Mouse (Mus musculus) neural tube, embryonic 12.5 days (tissue): ENCODE results near the gene Rab4a. TPM values are rescaled to one million over a fixed set of nuclear protein-coding genes. Genes with fewer than 3 reads are reported as not detected.
"Not testable (repeated sequence)": the region's sequence is repeated elsewhere in the genome, so short reads cannot be mapped to it uniquely, and the experiment has no call there.

Experiments
- ATAC-seq: fragments of 200-750 bp; cut with Nextera tagmentation; 2 replicates; pipeline ENCODE4 v1.8.0; 2017; ENCODE audit warnings: low read depth, mild to moderate bottlenecking, moderate TSS enrichment, moderate library complexity; ENCODE audit not compliant: low FRiP score
- H3K27ac ChIP-seq: fragments of 300-500 bp; sonication (generic); 2 replicates; pipeline ENCODE4 v1.5.1; 2016
- H3K27me3 ChIP-seq: fragments of 300-500 bp; sonication (generic); replicated peaks from 2 replicates; pipeline ENCODE4 v1.6.1; 2016; ENCODE audit warnings: mild to moderate bottlenecking
- H3K36me3 ChIP-seq: fragments of 300-500 bp; sonication (generic); 2 replicates; pipeline ENCODE4 v1.6.1; 2016; ENCODE audit warnings: mild to moderate bottlenecking
- H3K4me1 ChIP-seq: fragments of 300-500 bp; sonication (generic); 2 replicates; pipeline ENCODE4 v1.6.1; 2016
- H3K4me2 ChIP-seq: fragments of 300-500 bp; sonication (generic); replicated peaks from 2 replicates; pipeline ENCODE4 v1.6.1; 2016; ENCODE audit warnings: mild to moderate bottlenecking
- H3K4me3 ChIP-seq: fragments of 300-500 bp; sonication (generic); 2 replicates; pipeline ENCODE4 v1.5.1; 2016
- H3K9ac ChIP-seq: fragments of 300-500 bp; sonication (generic); 2 replicates; pipeline ENCODE4 v1.6.1; 2016; ENCODE audit warnings: mild to moderate bottlenecking
- H3K9me3 ChIP-seq: fragments of 300-500 bp; sonication (generic); 2 replicates; pipeline ENCODE4 v1.6.1; 2016; ENCODE audit warnings: mild to moderate bottlenecking
- WGBS: fragments of 180-500 bp; shearing (Covaris S2); methylation state at CpG from one replicate; pipeline ENCODE4 v1.1.7; 2016; 5-methylcytosine and 5-hydroxymethylcytosine counted together
- polyA plus RNA-seq: library from polyadenylated mRNA; unstranded; fragments of >200 nt; fragmentation: Nextera tagmentation; extraction: Ambion mirVana; gene quantifications from 2 replicates; pipeline ENCODE4 v1.2.1, GENCODE M21; 2016

Rab4a gene
- polyA plus RNA-seq, 1 experiment from 2014 or later = 73.0 TPM

DNA sequence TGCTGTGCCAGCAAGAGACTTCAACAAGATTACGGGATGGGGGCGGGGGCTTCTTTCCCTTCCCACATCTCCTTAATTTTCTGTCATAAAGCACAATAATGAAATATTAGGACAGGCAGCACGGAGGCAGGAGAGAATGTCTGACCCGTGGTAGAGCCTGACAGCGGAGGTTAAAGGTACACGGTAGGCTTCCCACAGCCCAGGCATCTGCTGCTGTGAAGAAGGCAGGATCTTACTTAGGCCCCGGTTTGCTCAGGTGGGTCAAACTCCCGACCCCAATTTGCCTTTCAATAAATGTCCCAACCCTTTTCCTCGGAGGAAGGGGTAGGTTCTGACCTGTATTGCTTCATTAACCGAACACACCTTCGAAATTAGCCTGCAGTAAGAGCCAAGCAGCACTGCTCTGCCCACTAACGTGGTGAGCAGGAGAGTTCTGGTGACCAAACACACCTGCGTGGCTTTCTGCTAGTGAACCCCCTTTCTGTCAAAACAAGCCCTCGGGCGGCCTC is 522 bp upstream of the Rab4a start:
- Histone ChIP-seq H3K4me3 (peak overlapping the region; percentile 76), H3K4me2 (peak overlapping the region; percentile 79), H3K4me1 (peaks cover 23% of the 10 kb centered on the region), H3K36me3 (no peaks in the 10 kb centered on the region; the same call in 1 of the 2 replicates), H3K27me3 (no peaks in the 10 kb centered on the region), H3K9ac (peak overlapping the region; percentile 75), H3K27ac (no peak overlapping the region; the same call in 1 of the 2 replicates), H3K9me3 (peaks cover 3% of the 10 kb centered on the region; the same call in 1 of the 2 replicates)
- WGBS = 16% methylated on average over 15 of the region's 15 CpGs
- peak; percentile 38; the same call in 1 of the 2 replicates for ATAC-seq

DNA sequence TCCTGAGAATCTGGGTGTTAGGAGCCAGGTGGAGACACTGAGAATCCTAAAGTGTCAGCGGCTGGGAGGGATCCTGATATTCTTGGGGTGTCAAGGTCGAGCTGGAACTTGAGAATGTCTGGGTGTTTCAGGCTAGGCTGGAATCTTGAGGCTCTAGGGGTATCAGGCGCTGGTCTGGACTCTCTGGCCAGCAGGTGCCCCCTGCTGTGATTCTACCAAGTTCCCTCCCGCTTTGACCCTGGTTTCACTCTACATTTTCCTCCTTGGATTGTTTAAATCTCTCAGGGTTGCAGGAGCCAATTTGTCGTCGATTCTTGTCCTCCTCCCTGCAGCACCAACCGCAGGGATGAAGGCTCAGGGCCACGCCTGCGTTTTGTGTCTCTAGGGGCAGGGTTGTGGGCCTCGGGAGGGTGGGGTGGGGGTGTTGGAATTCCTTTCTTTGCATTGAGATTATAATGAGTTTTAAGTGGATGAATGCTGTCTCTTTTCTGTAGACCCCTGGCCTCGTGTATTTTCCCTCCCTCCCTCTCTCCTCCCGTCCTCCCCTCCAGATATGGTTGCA is 670 bp downstream of the Rab4a start:
- Histone ChIP-seq H3K27me3 (no peaks in the 10 kb centered on the region), H3K9me3 (no peaks in the 10 kb centered on the region), H3K4me1 (peaks cover 23% of the 10 kb centered on the region), H3K4me2 (peak overlapping the region; percentile 79), H3K9ac (peak overlapping the region; percentile 75), H3K27ac (peak overlapping the region; percentile 43; the same call in 1 of the 2 replicates), H3K36me3 (no peaks in the 10 kb centered on the region; the same call in 1 of the 2 replicates), H3K4me3 (peak overlapping the region; percentile 76)
- under 1% methylated on average over 12 of the region's 12 CpGs for WGBS
- ATAC-seq = no peak; the same call in 1 of the 2 replicates

DNA sequence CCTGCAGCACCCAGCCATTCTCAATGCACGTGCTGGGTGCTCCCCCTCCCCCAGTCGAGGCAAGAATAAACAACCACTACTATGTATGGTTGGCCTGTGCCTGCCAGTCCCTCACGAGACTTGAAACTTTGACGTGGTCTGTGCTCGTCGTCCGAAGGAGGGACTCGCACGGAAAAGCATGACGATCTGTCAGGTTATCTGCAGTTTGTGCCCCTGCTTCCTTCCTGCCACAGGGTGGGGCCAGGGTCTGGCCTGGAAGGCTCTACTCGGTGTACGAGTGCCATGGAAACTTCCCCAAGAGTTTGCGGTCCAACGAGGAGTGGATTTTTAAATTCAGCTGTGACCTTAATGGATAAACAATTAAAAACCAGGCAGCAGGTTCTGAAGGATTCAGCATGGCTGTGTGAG is 1.2 kb downstream of the Rab4a start:
- Histone ChIP-seq H3K36me3 (no peaks in the 10 kb centered on the region; the same call in 1 of the 2 replicates), H3K9ac (peak overlapping the region; percentile 75), H3K4me2 (peak overlapping the region; percentile 79), H3K27me3 (no peaks in the 10 kb centered on the region), H3K4me1 (peaks cover 23% of the 10 kb centered on the region), H3K9me3 (no peaks in the 10 kb centered on the region), H3K27ac (no peak overlapping the region), H3K4me3 (peak overlapping the region; percentile 76)
- ATAC-seq = peak; percentile 15; the same call in 1 of the 2 replicates
- WGBS = 12% methylated on average over 14 of the region's 14 CpGs

DNA sequence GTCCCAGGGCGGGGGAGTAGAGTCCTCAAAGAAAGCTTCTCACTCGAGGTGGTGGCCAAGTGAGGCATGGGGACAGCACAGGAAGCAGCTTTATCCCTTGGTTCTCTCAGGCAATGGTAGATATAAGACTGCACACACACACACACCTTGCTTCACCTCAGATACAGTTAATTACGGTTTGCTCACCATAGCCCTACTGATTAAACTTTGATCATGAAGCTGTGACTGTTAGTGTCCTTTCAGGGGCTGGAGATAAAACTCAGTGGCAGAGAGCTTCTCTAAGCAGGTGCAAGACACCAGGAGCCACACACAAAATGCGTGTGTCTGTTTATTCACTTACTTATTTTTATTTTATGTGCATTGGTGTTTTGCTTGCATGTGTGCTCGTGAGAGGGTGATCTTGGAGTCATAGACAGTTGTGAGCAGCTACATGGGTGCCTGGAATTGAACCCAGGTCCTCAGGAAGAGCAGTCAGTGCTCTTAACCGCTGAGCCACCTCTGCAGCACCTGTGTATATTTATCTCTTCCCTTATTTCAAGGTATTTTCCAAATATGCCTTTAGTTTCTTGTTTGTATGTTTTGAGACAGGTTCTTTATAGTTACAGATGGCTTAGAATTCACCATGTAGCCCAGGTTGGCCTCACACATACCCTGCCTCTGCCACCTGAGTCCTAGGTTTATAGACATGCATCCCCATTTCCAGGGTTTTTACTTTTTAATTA is 2.2 kb downstream of the Rab4a start:
- peak overlapping the region; percentile 75; the same call in 1 of the 2 replicates for H3K9ac ChIP-seq

DNA sequence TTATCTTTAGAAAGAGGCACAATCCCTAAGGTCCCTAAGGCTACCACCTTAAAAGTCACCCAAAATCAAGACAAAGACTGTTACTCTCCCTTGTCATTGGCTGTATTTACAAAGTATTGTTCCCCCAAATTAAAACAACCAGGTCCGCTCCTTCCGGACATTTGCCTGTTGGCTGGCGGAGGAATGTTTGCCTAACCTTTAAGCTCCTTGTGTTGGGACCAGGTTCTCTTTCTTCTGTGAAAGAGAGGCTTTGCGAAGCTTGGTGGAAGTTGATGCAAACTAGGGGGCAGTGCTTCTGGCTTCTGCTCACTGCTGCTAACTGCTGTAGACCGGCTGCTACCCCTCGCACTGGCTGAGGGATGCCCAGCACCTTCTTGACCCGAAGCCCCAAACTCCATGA is 2.9 kb downstream of the Rab4a start:
- H3K4me2 ChIP-seq = no peak overlapping the region
- no peaks in the 10 kb centered on the region for H3K9me3 ChIP-seq
- H3K4me1 ChIP-seq = peaks cover 23% of the 10 kb centered on the region
- H3K4me3 ChIP-seq = no peak overlapping the region
- no peak for ATAC-seq
- H3K27me3 ChIP-seq = no peaks in the 10 kb centered on the region
- no peak overlapping the region for H3K9ac ChIP-seq
- 81% methylated on average over 7 of the region's 7 CpGs for WGBS
- no peaks in the 10 kb centered on the region; the same call in 1 of the 2 replicates for H3K36me3 ChIP-seq
- H3K27ac ChIP-seq = no peak overlapping the region

More for the DNA sequence above, 2.2 kb downstream of the Rab4a start:
- Histone ChIP-seq H3K36me3 (no peaks in the 10 kb centered on the region; the same call in 1 of the 2 replicates), H3K4me3 (no peak overlapping the region), H3K27ac (no peak overlapping the region), H3K4me1 (peaks cover 23% of the 10 kb centered on the region), H3K9me3 (no peaks in the 10 kb centered on the region), H3K27me3 (no peaks in the 10 kb centered on the region), H3K4me2 (peak overlapping the region; percentile 79)
- no peak for ATAC-seq
- WGBS = 79% methylated on average over 6 of the region's 6 CpGs

DNA sequence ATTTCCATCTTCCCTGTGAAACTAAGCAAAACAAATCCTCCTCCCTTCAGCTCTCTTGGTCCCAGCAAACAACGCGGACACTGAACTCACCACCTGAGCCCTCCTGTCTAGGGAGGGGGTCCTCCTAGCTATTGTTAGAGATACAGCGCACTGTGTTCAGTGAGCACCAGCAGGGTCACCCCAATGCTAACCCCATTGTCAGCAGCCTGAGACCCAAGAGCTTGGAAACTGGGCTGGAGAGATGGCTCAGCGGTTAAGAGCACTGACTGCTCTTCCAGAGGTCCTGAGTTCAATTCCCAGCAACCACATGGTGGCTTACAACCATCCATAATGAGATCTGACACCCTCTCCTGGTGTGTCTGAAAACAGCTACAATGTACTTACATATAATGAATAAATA is 3.6 kb downstream of the Rab4a start:
- H3K4me3 ChIP-seq, H3K9me3 ChIP-seq, H3K27ac ChIP-seq, H3K9ac ChIP-seq, H3K36me3 ChIP-seq, H3K27me3 ChIP-seq, ATAC-seq, H3K4me2 ChIP-seq: not testable (repeated sequence)
- 90% methylated on average over 4 of the region's 4 CpGs for WGBS
- peaks cover 23% of the 10 kb centered on the region for H3K4me1 ChIP-seq

DNA sequence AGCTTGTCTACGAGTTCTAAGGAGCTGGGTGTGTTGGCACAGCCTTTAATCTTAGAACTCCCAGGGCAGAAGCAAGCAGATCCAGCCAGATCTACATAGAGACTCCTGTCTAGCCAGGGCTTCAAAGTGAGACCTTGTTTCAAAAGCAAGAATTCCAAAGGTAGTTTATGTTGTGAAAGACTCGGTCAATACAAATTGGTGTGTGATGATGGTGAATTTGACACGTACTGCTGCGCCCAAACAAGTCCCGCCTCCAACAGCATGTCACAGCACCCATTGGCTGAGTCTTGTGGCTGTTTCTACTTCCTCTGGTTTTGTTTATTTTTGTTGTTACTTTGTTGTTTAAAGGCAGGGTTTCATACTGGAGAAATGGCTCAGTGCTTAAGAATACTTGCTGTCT is 6.4 kb downstream of the Rab4a start:
- Histone ChIP-seq H3K36me3 (peaks cover 12% of the 10 kb centered on the region), H3K4me2 (no peak overlapping the region), H3K27ac (no peak overlapping the region), H3K4me1 (peaks cover 7% of the 10 kb centered on the region), H3K9ac (no peak overlapping the region), H3K4me3 (no peak overlapping the region), H3K27me3 (no peaks in the 10 kb centered on the region), H3K9me3 (no peaks in the 10 kb centered on the region)
- ATAC-seq = no peak
- 93% methylated on average over 5 of the region's 5 CpGs for WGBS

DNA sequence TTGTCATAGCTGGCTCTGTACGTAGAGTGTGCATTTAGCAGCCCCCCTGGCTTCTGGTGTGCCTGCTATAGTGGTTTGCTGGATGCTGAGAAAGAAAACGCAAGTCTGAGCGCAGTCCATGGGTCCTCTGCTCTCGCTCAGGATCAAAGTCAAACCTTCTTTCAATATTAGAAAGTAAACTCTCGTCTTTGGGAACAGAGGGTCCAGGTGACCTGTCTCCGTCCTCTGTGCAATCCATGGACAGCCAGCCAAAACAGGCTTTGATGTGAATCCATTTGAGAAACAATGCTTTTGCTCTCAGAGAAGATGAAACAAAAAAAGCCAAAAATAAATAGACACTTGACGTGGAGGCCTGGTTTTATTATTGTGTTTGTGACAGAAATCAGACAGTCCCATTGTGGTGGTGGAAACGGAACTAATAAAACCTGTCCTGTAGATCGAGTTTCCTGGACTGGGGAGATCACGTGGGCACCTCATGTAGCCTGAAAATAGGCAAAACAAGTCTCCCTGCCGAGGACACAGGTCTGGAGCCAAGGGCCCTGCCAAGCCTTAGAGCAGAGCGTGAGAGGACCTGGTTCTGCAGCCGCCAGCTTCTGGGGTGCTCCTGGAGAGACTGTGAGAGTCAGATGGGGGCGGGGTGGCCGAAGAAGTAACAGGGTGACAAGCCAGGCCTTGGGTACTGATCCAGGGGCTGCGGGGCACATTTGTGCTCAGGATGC is 7.5 kb downstream of the Rab4a start:
- H3K4me3 ChIP-seq = no peak overlapping the region
- peaks cover 16% of the 10 kb centered on the region for H3K36me3 ChIP-seq
- H3K4me2 ChIP-seq = no peak overlapping the region
- H3K4me1 ChIP-seq = no peaks in the 10 kb centered on the region
- no peaks in the 10 kb centered on the region for H3K27me3 ChIP-seq
- no peak overlapping the region for H3K27ac ChIP-seq
- ATAC-seq = no peak
- 79% methylated on average over 16 of the region's 16 CpGs for WGBS
- H3K9ac ChIP-seq = no peak overlapping the region
- H3K9me3 ChIP-seq = no peaks in the 10 kb centered on the region

DNA sequence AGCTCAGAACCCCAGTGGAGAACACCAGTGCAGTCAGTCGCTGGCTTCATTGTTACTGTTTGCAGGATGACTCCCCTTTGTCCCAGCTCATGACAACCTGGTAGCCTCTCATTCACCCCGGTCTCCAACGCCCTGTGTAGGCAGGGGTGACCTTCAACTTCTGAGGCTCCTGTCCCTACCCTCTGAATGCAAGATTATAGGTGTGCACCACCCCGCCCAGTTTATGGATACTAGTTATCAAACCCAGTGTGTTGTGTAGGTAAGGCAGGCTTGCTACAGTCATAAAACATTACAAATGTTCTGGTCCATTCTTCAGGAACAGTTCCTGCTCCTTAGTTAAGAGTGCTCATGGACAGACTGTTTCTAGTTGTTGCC is 8.1 kb downstream of the Rab4a start:
- no peak overlapping the region for H3K27ac ChIP-seq
- 88% methylated on average over 4 of the region's 4 CpGs for WGBS
- no peak overlapping the region for H3K9ac ChIP-seq
- no peak for ATAC-seq
- no peaks in the 10 kb centered on the region for H3K4me1 ChIP-seq
- no peak overlapping the region for H3K4me2 ChIP-seq
- H3K36me3 ChIP-seq = peaks cover 16% of the 10 kb centered on the region
- H3K4me3 ChIP-seq = no peak overlapping the region
- H3K27me3 ChIP-seq = no peaks in the 10 kb centered on the region
- no peaks in the 10 kb centered on the region for H3K9me3 ChIP-seq

DNA sequence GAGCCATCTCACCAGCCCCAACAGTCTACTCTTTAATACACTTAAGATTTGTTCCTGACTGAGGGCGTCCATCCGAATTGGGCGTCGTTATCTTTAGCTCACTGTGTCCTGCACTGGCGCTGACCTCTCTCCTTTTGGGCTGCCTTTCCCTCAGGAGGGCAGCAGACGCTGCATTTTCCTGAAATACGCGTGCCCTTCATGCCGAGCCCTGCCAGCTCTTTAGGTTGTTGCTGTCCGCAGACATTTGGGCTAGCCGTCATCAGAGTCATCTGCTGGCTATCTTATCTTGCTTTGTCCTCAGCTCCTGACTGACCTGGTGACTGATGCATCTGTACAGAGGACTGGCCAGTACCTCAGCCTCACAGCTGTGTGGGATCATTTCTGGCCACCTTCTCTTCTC is 9.5 kb downstream of the Rab4a start:
- Histone ChIP-seq H3K4me3 (no peak overlapping the region), H3K27me3 (no peaks in the 10 kb centered on the region), H3K36me3 (peaks cover 16% of the 10 kb centered on the region), H3K9ac (no peak overlapping the region), H3K4me1 (no peaks in the 10 kb centered on the region), H3K9me3 (no peaks in the 10 kb centered on the region), H3K27ac (no peak overlapping the region), H3K4me2 (no peak overlapping the region)
- 88% methylated on average over 11 of the region's 11 CpGs for WGBS
- no peak for ATAC-seq

DNA sequence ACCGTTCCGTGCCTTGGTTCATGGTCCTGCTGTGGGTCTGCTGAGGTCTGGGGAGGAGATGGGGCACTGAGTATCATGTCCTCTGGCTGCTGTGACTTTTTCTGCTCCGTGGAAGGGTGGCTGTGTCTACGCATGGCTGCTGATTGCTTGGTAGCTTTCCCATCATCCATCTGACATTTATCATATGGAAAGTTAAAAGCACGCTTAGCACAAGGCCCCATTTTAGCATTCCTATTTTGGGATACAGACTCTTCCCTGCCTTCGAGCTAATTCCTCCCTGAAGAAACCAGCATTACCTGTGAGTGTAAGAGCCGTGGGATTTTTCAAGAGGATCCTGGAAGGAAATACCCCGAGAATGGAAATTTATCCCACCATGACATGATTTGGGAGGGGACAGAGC is 11.2 kb downstream of the Rab4a start:
- H3K4me2 ChIP-seq = no peak overlapping the region
- H3K27me3 ChIP-seq = no peaks in the 10 kb centered on the region
- no peak overlapping the region for H3K4me3 ChIP-seq
- H3K4me1 ChIP-seq = no peaks in the 10 kb centered on the region
- 89% methylated on average over 8 of the region's 8 CpGs for WGBS
- peaks cover 16% of the 10 kb centered on the region for H3K36me3 ChIP-seq
- H3K27ac ChIP-seq = no peak overlapping the region
- no peak overlapping the region for H3K9ac ChIP-seq
- no peak for ATAC-seq
- no peaks in the 10 kb centered on the region for H3K9me3 ChIP-seq

DNA sequence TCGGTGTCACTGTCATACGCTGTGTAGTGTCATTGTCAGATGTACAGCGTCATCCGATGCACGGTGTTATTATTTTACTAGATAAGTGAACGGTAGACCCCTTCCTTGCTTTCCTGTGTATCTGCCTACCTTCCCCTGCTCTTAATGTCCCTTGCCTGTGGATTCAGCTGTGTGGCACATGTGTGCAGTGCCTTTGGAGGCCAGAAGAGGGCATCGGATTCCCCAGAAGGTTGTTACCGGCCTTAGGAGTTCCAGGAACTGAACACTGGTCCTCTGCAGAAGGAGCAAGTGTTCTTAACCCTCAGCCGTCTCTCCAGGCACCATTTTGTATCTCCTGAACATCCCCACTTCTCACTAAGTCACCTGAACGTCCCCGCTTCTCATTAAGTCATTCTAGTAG is 12.0 kb downstream of the Rab4a start:
- Histone ChIP-seq H3K4me2 (no peak overlapping the region), H3K9me3 (no peaks in the 10 kb centered on the region; the same call in 1 of the 2 replicates), H3K36me3 (peaks cover 17% of the 10 kb centered on the region), H3K9ac (no peak overlapping the region), H3K27me3 (no peaks in the 10 kb centered on the region), H3K4me1 (no peaks in the 10 kb centered on the region), H3K27ac (no peak overlapping the region), H3K4me3 (no peak overlapping the region)
- ATAC-seq = no peak
- 92% methylated on average over 11 of the region's 11 CpGs for WGBS
